Mouse (Mus musculus): ENCODE measurements around the gene P3h3.
"Not testable (repeated sequence)": the region's sequence is repeated elsewhere in the genome, so short reads cannot be mapped to it uniquely, and the experiment has no call there.

- TF ChIP-seq POLR2A (IDR thresholded peaks at IDR 0.05; ENCODE audit: low read depth, low read length); CTCF (IDR thresholded peaks at IDR 0.05; ENCODE audit: borderline replicate concordance, insufficient read depth, low read length): not testable (repeated sequence)
Measured at GRCm38 (mm10) chr6:124803691-124804090, 53.9 kb downstream of the P3h3 start.

Data from embryonic fibroblast, embryonic 13.5 days (primary cell).